Mouse (Mus musculus) CH12.LX (cell line): ENCODE data around the gene Lcmt2.

ENCODE experiments used
- MEF2A ChIP-seq: IDR thresholded peaks from 2 replicates; pipeline ENCODE4 v1.6.1; 2014; ENCODE audit warnings: low read depth, mild to moderate bottlenecking, inconsistent platforms, low read length, improper control_type of control experiment, borderline replicate concordance
- NRF1 ChIP-seq: IDR thresholded peaks from 2 replicates; pipeline ENCODE4 v1.6.1; 2014; ENCODE audit warnings: low read depth, mild to moderate bottlenecking, inconsistent platforms, low read length, improper control_type of control experiment, moderate library complexity
- POLR2A ChIP-seq: IDR thresholded peaks from 2 replicates; pipeline ENCODE4 v1.6.1; 2011; ENCODE audit warnings: low read depth, mild to moderate bottlenecking, improper control_type of control experiment, low read length

GRCm38 (mm10) chr2:121082626-121083025, 57.8 kb downstream of the Lcmt2 start:
- no peak for TF ChIP-seq POLR2A
- TF ChIP-seq NRF1: no peak
- TF ChIP-seq MEF2A: no peak
